Mouse (Mus musculus) cortical plate, adult 2 months (tissue): ENCODE data around the gene Dtnb.

ENCODE experiments used
- CTCF ChIP-seq: fragments of 200-500 bp; IDR thresholded peaks from 2 replicates; pipeline ENCODE4 v1.5.1; 2011; ENCODE audit warnings: mild to moderate bottlenecking, control low read depth, low read length; ENCODE audit not compliant: insufficient read depth; ENCODE audit errors: extremely low read depth
- POLR2A ChIP-seq: fragments of 200-500 bp; IDR thresholded peaks from 2 replicates; pipeline ENCODE4 v1.6.1; 2011; ENCODE audit warnings: mild to moderate bottlenecking, low read length, control low read depth; ENCODE audit not compliant: insufficient read depth; ENCODE audit errors: extremely low read depth

GRCm38 (mm10) chr12:3546781-3547180 is 25.4 kb upstream of the Dtnb start:
- no peak for TF ChIP-seq CTCF
- no peak for TF ChIP-seq POLR2A
